Mouse (Mus musculus): ENCODE data around the gene Grin2c.

Grin2c gene

DNA sequence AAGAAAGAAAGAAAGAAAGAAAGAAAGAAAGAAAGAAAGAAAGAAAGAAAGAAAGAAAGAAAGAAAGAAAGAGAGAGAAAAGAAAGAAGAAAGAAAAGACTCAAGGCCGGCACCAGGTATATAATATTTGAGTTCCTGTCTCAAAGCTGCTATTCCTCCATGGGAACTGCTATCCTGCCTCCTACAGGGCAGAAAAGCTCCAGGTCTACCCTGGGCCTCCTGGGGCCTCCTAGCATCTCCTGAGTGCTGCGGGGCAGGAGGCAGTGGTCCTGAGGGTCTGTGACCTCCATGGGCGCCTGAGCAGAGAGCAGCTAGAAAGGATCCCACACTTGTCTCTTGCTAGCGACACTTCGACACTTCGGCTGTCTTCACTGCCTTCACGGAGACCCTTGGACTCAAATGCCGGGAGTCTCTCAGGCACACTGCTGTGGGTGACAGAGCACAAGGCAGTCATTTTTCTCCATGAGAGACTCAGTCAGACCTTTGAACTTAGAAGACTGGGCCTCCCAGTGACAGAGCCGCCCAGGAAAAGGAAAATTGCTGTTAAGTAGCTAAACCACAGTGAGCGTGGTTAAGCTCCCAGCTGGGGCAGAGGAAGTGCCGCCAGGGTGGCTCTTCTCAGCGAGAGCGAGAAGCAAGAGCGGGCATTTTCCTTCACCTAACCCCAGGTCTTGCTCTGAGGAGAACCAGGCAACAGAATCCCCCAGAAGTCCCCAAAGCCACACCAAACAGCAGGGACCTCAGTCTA, 35.7 kb downstream of the Grin2c start:
- no peak for DNase-seq (ENCODE audit: low read depth, low spot score)

- no peak for DNase-seq (ENCODE audit: low read depth, low spot score)
These were observed 37.8 kb downstream of the Grin2c start for GRCm38 (mm10) chr11:115229021-115229930.

- no peak for DNase-seq (ENCODE audit: low read depth, low spot score)
These were observed 38.6 kb downstream of the Grin2c start for GRCm38 (mm10) chr11:115228430-115228829.

GRCm38 (mm10) chr11:115227640-115228039, 39.4 kb downstream of the Grin2c start:
- DNase-seq (ENCODE audit: low read depth, low spot score): no peak

DNA sequence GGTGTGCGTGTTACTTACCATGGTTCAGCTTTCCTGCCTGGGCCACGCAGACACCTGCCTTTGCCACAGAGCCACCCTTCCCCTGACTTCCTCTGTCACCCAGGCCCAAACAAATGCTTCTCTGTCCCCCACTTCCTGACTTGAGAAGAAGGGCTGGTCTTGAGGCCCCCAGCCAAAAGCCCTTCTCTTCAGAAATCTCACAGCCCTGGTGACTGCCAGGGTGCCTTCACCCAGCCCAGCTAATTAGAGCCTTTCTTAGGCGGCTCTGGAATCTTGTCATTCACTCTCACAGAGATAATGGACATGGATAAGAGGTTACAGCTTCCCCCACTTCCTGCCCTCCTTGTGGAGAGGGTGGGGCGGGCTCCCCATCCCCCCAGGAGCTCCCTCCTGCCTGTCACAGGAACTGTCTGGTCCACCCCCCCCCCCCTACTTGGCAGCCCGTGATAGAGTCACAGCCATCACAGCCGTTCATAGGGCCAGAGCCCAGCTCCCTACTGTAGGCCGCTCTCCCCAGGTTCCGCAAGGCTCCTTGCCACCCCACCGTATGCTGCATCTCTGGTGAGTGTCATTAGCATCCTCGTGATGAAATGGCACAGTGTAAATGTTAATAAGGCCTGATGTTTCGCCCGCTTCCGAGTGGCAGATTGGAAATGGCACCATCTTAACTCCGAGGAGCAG, 40.1 kb downstream of the Grin2c start:
- DNase-seq (ENCODE audit: low read depth, low spot score): no peak

DNA sequence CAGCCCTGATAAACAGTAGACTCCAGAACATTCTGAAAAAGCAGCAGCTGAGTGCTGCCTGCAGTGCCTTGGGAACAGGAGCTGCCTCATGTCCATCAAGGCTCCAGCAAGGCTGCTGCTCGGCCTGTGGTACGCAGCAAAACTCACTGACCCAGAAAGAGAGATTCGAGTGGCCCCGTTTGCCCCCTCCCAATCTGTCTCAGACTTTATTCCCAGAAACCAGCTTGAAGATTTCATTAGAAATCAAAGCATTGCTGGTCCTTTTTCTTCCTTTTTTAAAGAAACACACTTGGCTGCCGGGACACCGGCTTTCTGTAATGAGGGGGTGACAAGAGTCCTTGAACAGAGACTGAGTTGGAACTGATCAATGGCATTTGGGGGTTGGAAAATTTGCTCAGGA, 41.7 kb downstream of the Grin2c start:
- no peak for DNase-seq (ENCODE audit: low read depth, low spot score)

DNA sequence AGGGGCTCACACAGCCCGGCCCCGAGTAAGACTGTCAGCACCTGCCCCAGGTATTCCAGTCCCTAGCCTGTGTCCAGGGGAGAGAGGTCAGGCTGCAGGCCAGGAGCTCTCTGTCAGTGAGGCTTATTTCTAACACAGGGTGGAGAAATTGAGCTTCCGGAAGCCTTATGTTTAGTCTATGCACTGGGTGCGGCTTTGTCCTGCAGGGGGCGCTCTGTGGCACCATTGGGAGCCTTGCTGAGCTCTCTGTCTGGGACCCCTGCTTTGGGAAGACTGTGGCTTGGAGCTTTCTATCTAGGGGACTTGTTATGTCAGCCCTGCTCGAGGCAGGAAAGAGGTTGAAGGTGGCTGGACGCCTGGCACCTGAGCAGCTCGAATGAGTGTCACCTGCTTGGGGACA, 42.2 kb downstream of the Grin2c start:
- peak; percentile 56 for DNase-seq (ENCODE audit: low read depth, low spot score)

GRCm38 (mm10) chr11:115223877-115224276, 43.2 kb downstream of the Grin2c start:
- DNase-seq (ENCODE audit: low read depth, low spot score): no peak

- no peak for DNase-seq (ENCODE audit: low read depth, low spot score)
These were observed 43.6 kb downstream of the Grin2c start for GRCm38 (mm10) chr11:115223451-115223850.

DNA sequence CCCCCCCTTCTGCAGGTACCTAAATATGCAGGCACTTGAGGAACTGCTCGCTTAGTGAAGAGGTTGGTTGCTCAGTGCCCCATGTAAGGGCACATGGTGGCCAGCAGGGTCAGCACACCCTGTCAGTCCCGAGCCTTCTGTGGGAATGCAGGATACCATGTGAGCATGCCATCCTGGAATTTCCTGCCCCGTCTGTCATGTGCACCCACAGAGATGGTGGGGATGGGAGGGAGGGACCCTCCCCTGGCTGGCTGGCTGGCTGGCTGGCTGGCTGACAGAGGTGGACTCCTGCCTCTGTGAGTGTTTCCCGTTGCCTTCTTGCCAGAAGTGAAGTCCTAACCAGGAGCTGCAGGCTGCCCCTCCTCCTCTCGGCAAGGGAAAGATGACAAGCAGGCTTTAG, 44.5 kb downstream of the Grin2c start:
- DNase-seq (ENCODE audit: low read depth, low spot score): no peak

DNA sequence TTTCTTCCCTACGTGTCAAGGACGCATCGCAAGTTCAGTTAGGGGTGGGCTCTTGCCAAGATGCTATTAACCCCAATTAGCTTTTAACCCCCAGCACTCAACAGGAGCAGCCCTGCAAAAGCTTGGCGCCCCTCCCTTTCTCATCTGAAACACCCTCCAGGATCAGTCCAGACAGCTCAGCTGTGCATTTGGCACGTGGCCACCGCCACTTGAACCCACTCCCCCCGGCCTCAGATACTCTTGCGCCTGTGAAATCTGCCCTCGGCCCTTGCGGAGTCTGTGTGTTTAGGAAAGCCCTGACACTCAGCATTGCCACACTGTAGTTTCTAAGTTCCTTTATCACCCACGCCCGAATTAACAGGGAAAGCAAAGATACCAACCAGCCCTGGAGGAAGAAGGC, 45.0 kb downstream of the Grin2c start:
- DNase-seq (ENCODE audit: low read depth, low spot score): no peak

DNA sequence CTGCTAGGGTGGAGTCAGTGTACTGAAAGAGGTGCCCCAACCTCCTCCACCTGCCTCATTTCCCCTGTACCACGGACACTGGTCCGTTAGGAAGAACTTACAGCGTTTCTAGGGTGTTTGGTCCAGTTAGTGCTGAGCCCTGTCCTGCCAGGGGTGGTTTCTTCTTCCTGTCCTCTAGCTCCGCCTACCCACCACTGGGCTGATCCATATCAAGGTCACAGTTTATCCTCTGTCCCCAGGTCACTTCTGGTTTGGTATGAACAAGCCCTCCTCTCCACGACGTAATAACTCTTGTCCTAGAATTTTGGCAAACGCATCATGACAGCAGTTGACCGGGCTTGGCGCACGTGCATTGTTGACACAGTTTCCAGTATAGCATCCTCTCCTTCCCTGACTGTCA, 47.4 kb downstream of the Grin2c start:
- no peak for DNase-seq (ENCODE audit: low read depth, low spot score)

DNA sequence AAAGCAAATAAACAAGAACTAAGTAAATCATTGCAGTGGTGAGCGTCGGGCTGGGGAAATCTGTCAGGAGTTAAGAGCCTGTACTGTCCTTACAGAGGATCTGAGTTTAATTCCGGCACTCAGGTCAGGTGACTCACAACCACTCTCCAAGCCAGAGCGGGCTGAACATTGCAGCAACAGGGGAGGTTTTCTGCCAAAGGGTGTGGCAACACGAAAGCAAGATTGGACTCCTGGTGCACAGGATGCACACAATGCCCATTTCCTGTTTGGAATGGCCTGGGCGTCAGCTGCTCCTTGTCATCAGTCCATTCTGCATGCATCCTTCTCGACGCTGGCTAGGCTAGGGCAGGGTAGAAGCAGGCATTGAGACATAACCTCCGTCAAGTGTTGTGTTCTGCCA, 47.8 kb downstream of the Grin2c start:
- DNase-seq (ENCODE audit: low read depth, low spot score): no peak

DNA sequence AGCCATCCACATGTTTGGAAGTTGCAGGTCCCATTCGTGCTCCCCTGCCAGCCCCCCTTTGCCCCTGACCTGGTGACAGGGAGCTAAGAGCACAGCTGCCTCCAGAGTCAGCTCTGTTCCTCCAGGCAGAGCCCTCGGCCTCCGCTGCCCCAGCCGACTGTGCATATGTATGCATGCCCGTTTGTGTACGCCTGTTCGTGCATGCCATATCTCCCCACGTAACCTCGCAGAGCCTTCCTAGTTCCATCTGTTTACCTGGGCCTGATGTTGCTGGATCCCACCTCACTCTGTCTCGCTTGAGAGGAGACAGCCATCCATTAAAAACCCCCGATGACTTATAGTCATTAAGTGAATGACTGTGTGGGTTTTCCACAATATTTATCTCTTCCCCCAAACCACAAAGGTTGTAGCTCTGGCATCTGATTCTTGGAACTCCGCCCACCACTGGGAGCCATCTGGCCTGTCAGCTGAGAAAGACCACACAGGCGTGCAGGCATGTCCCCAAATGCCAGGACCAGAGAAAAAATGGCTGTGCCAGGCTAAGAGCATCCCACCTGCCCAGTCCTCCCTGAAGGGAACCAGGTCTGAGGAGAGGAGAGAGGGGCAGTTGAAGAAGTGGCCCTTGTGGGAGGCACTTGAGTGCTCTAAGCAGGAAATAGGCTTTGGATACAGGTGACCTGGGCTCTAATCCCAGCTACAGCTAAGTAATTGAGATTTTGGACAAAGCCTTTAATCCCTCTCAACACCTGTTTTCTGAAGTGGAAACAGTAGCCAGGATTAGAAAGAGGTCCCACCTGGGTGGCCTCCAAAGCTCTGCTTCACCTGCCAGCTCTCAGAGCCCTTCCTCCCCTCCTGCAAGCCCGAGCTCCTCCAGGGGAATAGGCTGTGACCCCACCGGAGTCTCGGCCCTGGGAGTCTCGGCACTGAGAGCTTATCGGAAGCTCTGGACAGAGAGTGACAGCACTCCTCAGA, 49.3 kb downstream of the Grin2c start:
- DNase-seq (ENCODE audit: low read depth, low spot score): no peak

DNA sequence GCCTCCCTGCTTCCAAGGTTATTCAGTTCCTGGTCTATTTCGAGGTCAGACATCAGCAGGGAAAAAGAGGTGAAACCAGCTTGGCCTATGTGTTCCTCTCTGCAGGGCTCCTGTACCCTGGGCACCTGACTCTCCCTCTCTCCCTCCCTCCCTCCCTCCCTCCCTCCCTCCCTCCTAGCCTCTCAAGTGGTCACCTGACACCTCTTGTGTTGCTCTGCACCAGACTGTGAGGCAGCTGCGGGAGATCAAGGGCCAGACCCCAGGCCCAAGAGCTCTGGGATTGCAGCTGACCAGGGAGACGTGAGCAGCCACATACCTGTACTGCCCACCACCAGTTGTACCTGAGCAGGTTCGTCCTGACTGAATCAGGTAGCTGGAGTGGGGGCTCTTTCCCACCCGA, 51.9 kb downstream of the Grin2c start:
- no peak for DNase-seq (ENCODE audit: low read depth, low spot score)

DNA sequence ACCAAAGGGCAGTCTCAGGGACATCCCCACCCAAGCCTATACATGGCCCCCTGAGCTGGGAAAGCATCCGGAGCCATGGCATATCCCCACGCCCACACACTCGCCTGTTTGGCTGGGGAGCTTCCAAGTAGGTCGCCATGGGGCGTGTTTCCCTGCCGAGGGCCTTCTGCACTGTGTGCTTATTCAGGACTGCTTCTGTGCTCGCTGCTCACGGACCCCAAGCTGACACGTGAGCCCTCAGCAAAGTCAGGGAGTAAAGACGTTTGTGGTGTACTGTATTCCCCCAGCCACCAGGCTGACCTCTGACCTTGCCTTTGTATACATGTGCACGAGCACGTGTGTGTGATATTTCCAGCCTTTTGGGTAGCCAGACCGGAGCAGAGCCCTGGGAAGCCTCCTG, 54.9 kb downstream of the Grin2c start:
- no peak for DNase-seq (ENCODE audit: low read depth, low spot score)

DNA sequence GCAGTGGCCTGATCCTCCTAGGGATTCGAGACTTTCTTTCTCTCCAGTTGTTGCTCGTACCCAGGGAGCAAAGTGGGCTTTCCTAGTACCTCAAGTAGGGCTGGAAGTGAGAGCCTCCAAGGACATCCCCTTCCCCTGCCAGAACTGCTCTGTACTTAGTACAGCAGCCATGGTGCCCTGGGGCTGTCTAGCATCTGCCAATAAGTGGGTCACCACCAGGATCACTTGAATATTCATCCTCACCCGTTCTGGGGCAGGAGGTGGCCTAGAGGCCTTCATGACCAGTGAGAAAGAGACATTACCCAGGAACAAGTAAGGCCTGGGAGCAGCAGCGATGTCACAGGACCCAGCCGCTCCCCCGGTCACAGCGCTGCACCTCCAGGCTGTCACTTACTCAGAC, 57.1 kb downstream of the Grin2c start:
- no peak for DNase-seq (ENCODE audit: low read depth, low spot score)

DNA sequence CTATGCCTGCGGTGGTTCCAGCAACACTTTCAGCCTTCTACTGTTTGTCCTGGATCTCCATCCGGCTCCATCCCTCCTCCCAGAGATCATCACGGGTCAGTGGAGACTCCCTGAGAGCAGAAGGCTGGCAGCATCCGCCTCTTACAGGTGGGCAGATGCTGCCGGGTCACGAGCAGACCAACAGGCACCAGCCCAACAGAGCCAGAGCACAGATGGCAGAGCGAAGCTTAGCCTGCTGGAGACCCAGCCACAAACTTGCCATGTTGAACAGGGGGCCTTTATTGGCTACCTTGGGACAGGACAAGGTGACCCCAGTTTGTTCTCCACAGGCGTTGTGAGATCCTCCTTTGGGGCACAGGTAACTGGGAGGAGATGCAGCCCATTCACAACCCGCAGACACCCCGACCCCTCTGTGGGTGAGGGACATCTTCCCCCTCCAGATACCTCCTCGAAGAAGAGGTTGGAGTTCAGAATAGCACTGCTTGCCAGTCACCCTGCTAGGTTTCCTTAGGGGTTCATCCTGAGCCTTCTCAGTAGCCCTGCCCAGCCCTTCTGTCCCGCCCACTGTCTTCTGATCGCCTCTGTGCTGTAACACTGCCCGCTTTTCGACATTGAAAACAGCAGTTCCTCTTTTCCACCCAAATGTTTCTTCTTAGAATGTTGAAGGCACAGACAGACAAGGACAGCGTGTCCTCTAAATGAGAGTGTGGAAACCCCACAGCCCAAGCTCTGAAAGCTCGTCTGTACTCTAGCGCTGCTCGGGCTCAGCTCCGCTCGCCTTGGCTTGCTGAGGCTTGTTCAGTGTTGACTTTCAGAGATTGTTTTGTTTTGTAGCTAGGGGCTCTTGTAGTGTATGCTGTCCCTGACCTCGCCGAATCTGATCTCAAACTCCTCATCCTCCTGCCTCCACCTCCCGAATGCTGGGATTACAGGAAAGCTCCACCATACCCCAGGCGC, 58.0 kb downstream of the Grin2c start:
- no peak for DNase-seq (ENCODE audit: low read depth, low spot score)

GRCm38 (mm10) chr11:115208126-115208525, 58.9 kb downstream of the Grin2c start:
- DNase-seq (ENCODE audit: low read depth, low spot score): no peak

GRCm38 (mm10) chr11:115202756-115203155, 64.3 kb downstream of the Grin2c start:
- no peak for DNase-seq (ENCODE audit: low read depth, low spot score)

All from forelimb bud, embryonic 11.5 days (tissue).